Mouse (Mus musculus) midbrain, embryonic 12.5 days (tissue): ENCODE results near the gene Upf2. TPM values are rescaled to one million over a fixed set of nuclear protein-coding genes. Genes with fewer than 3 reads are reported as not detected.
"Not testable (repeated sequence)": the region's sequence is repeated elsewhere in the genome, so short reads cannot be mapped to it uniquely, and the experiment has no call there.

Experiments used
- ATAC-seq: fragments of 200-750 bp; cut with Nextera tagmentation; 2 replicates; pipeline ENCODE4 v1.8.0; 2017; ENCODE audit warnings: low read depth, moderate TSS enrichment, moderate library complexity; ENCODE audit not compliant: low FRiP score
- H3K27ac ChIP-seq: fragments of 300-500 bp; sonication (generic); replicated peaks from 2 replicates; pipeline ENCODE4 v1.5.1; 2016; ENCODE audit warnings: mild to moderate bottlenecking
- H3K27me3 ChIP-seq: fragments of 300-500 bp; sonication (generic); 2 replicates; pipeline ENCODE4 v1.6.1; 2016; ENCODE audit warnings: mild to moderate bottlenecking
- H3K36me3 ChIP-seq: fragments of 300-500 bp; sonication (generic); 2 replicates; pipeline ENCODE4 v1.6.1; 2016
- H3K4me1 ChIP-seq: fragments of 300-500 bp; sonication (generic); 2 replicates; pipeline ENCODE4 v1.6.1; 2016
- H3K4me2 ChIP-seq: fragments of 300-500 bp; sonication (generic); replicated peaks from 2 replicates; pipeline ENCODE4 v1.6.1; 2016; ENCODE audit warnings: mild to moderate bottlenecking, moderate library complexity
- H3K4me3 ChIP-seq: fragments of 300-500 bp; sonication (generic); 2 replicates; pipeline ENCODE4 v1.5.1; 2016; ENCODE audit warnings: mild to moderate bottlenecking
- H3K9ac ChIP-seq: fragments of 300-500 bp; sonication (generic); replicated peaks from 2 replicates; pipeline ENCODE4 v1.6.1; 2016; ENCODE audit warnings: mild to moderate bottlenecking, moderate library complexity
- H3K9me3 ChIP-seq: fragments of 300-500 bp; sonication (generic); 2 replicates; pipeline ENCODE4 v1.6.1; 2016; ENCODE audit warnings: mild to moderate bottlenecking
- WGBS: fragments of 180-500 bp; shearing (Covaris S2); methylation state at CpG from one replicate; pipeline ENCODE4 v1.1.7; 2016; 5-methylcytosine and 5-hydroxymethylcytosine counted together
- polyA plus RNA-seq: library from polyadenylated mRNA; unstranded; fragments of >200 nt; fragmentation: Nextera tagmentation; extraction: Ambion mirVana; gene quantifications from 2 replicates; pipeline ENCODE4 v1.2.1, GENCODE M21; 2016

Gene Upf2
- polyA plus RNA-seq, 1 experiment from 2014 or later = 13.1 TPM

GRCm38 (mm10) chr2:5951621-5952211, 447 bp downstream of the Upf2 start:
- H3K4me3 ChIP-seq = peak overlapping the region; percentile 98
- no peaks in the 10 kb centered on the region for H3K36me3 ChIP-seq
- WGBS = under 1% methylated on average over 41 of the region's 46 CpGs
- no peak for ATAC-seq
- H3K9ac ChIP-seq = peak overlapping the region; percentile 96
- peak overlapping the region; percentile 86 for H3K27ac ChIP-seq
- H3K9me3 ChIP-seq = no peaks in the 10 kb centered on the region
- H3K4me1 ChIP-seq = peaks cover 14% of the 10 kb centered on the region
- no peaks in the 10 kb centered on the region for H3K27me3 ChIP-seq
- H3K4me2 ChIP-seq = peak overlapping the region; percentile 92

- Histone ChIP-seq H3K9me3 (no peaks in the 10 kb centered on the region), H3K4me2 (no peak overlapping the region), H3K36me3 (peaks cover 40% of the 10 kb centered on the region), H3K27me3 (no peaks in the 10 kb centered on the region), H3K4me3 (no peak overlapping the region), H3K27ac (no peak overlapping the region), H3K4me1 (peaks cover under 1% of the 10 kb centered on the region), H3K9ac (no peak overlapping the region)
- WGBS = 94% methylated on average over 9 of the region's 9 CpGs
- no peak for ATAC-seq
Measured at GRCm38 (mm10) chr2:5957705-5958104, 6.4 kb downstream of the Upf2 start.

GRCm38 (mm10) chr2:5962265-5962664, 11.0 kb downstream of the Upf2 start:
- H3K4me2 ChIP-seq = no peak overlapping the region
- no peak overlapping the region for H3K9ac ChIP-seq
- no peaks in the 10 kb centered on the region for H3K9me3 ChIP-seq
- ATAC-seq = no peak
- no peaks in the 10 kb centered on the region for H3K27me3 ChIP-seq
- H3K36me3 ChIP-seq = peaks cover 59% of the 10 kb centered on the region
- no peak overlapping the region for H3K4me3 ChIP-seq
- H3K27ac ChIP-seq = no peak overlapping the region
- no peaks in the 10 kb centered on the region for H3K4me1 ChIP-seq
- WGBS = 96% methylated on average over 2 of the region's 2 CpGs

- 91% methylated on average over 4 of the region's 4 CpGs for WGBS
- H3K4me2 ChIP-seq, H3K9ac ChIP-seq, H3K27me3 ChIP-seq, H3K4me1 ChIP-seq, ATAC-seq, H3K27ac ChIP-seq, H3K9me3 ChIP-seq, H3K4me3 ChIP-seq: not testable (repeated sequence)
- H3K36me3 ChIP-seq = peaks cover 45% of the 10 kb centered on the region
Measured at GRCm38 (mm10) chr2:5963729-5964128, 12.5 kb downstream of the Upf2 start.

- H3K4me2 ChIP-seq = no peak overlapping the region
- no peaks in the 10 kb centered on the region for H3K9me3 ChIP-seq
- peaks cover 35% of the 10 kb centered on the region for H3K36me3 ChIP-seq
- WGBS = 95% methylated on average over 3 of the region's 3 CpGs
- H3K4me3 ChIP-seq = no peak overlapping the region
- H3K4me1 ChIP-seq = no peaks in the 10 kb centered on the region
- H3K9ac ChIP-seq = no peak overlapping the region
- ATAC-seq = no peak
- H3K27me3 ChIP-seq = no peaks in the 10 kb centered on the region
- H3K27ac ChIP-seq = no peak overlapping the region
Measured at GRCm38 (mm10) chr2:5965972-5966371, 14.7 kb downstream of the Upf2 start.

- not testable (repeated sequence) for H3K4me2 ChIP-seq, H3K4me1 ChIP-seq, H3K9me3 ChIP-seq, H3K9ac ChIP-seq, H3K4me3 ChIP-seq, ATAC-seq, H3K27me3 ChIP-seq, H3K27ac ChIP-seq
- H3K36me3 ChIP-seq = peaks cover 20% of the 10 kb centered on the region
- WGBS = 93% methylated on average over 3 of the region's 3 CpGs
Measured at GRCm38 (mm10) chr2:5970629-5971028, 19.4 kb downstream of the Upf2 start.

GRCm38 (mm10) chr2:5977532-5977931, 26.3 kb downstream of the Upf2 start:
- no peak overlapping the region for H3K27ac ChIP-seq
- no peak overlapping the region for H3K9ac ChIP-seq
- no peaks in the 10 kb centered on the region for H3K27me3 ChIP-seq
- H3K4me2 ChIP-seq = no peak overlapping the region
- H3K4me3 ChIP-seq = no peak overlapping the region
- no peaks in the 10 kb centered on the region for H3K9me3 ChIP-seq
- no peak for ATAC-seq
- no peaks in the 10 kb centered on the region for H3K4me1 ChIP-seq
- 87% methylated on average over 4 of the region's 4 CpGs for WGBS
- peaks cover 45% of the 10 kb centered on the region for H3K36me3 ChIP-seq

GRCm38 (mm10) chr2:5995538-5995937, 44.3 kb downstream of the Upf2 start:
- Histone ChIP-seq H3K4me1 (no peaks in the 10 kb centered on the region), H3K27ac (no peak overlapping the region), H3K9ac (no peak overlapping the region), H3K9me3 (no peaks in the 10 kb centered on the region), H3K4me2 (no peak overlapping the region), H3K4me3 (no peak overlapping the region), H3K36me3 (peaks cover 16% of the 10 kb centered on the region), H3K27me3 (no peaks in the 10 kb centered on the region)
- ATAC-seq = no peak
- 29% methylated on average over 5 of the region's 5 CpGs for WGBS

- Histone ChIP-seq H3K27me3 (no peaks in the 10 kb centered on the region), H3K4me2 (no peak overlapping the region), H3K36me3 (peaks cover 14% of the 10 kb centered on the region), H3K9me3 (no peaks in the 10 kb centered on the region), H3K9ac (no peak overlapping the region), H3K4me3 (no peak overlapping the region), H3K4me1 (0 out of 2 replicates have a peak, but pooled peaks cover 3% of the 10 kb centered on the region), H3K27ac (no peak overlapping the region)
- 87% methylated on average over 3 of the region's 3 CpGs for WGBS
- no peak for ATAC-seq
Measured at GRCm38 (mm10) chr2:6003949-6004348, 52.7 kb downstream of the Upf2 start.

- Histone ChIP-seq H3K4me2 (no peak overlapping the region), H3K4me1 (no peaks in the 10 kb centered on the region), H3K27ac (no peak overlapping the region), H3K9me3 (no peaks in the 10 kb centered on the region), H3K27me3 (no peaks in the 10 kb centered on the region), H3K9ac (no peak overlapping the region), H3K4me3 (no peak overlapping the region), H3K36me3 (peaks cover 22% of the 10 kb centered on the region)
- 84% methylated on average over 5 of the region's 5 CpGs for WGBS
- no peak for ATAC-seq
Measured at GRCm38 (mm10) chr2:6014532-6014931, 63.3 kb downstream of the Upf2 start.

- not testable (repeated sequence) for H3K27ac ChIP-seq, ATAC-seq, H3K4me3 ChIP-seq, H3K4me1 ChIP-seq, H3K4me2 ChIP-seq, H3K27me3 ChIP-seq, H3K9ac ChIP-seq, H3K9me3 ChIP-seq
- peaks cover 22% of the 10 kb centered on the region for H3K36me3 ChIP-seq
- 88% methylated on average over 6 of the region's 6 CpGs for WGBS
Measured at GRCm38 (mm10) chr2:6015182-6015581, 63.9 kb downstream of the Upf2 start.

GRCm38 (mm10) chr2:6020570-6020969, 69.3 kb downstream of the Upf2 start:
- Histone ChIP-seq H3K9me3 (no peaks in the 10 kb centered on the region), H3K4me1 (no peaks in the 10 kb centered on the region), H3K36me3 (peaks cover 29% of the 10 kb centered on the region), H3K4me2 (no peak overlapping the region), H3K27me3 (no peaks in the 10 kb centered on the region), H3K4me3 (no peak overlapping the region), H3K9ac (no peak overlapping the region), H3K27ac (no peak overlapping the region)
- ATAC-seq = no peak

- ATAC-seq = no peak
- H3K4me1 ChIP-seq = no peaks in the 10 kb centered on the region
- H3K4me3 ChIP-seq = no peak overlapping the region
- 96% methylated on average over 1 of the region's 1 CpGs for WGBS
- no peak overlapping the region for H3K4me2 ChIP-seq
- H3K27me3 ChIP-seq = no peaks in the 10 kb centered on the region
- peaks cover 25% of the 10 kb centered on the region for H3K36me3 ChIP-seq
- H3K9me3 ChIP-seq = no peaks in the 10 kb centered on the region
- H3K9ac ChIP-seq = no peak overlapping the region
- no peak overlapping the region for H3K27ac ChIP-seq
Measured at GRCm38 (mm10) chr2:6042644-6043043, 91.4 kb downstream of the Upf2 start.
